Mouse (Mus musculus) forebrain, embryonic 10.5 days (tissue): Measurements from ENCODE around the gene Pim3. TPM values are rescaled to one million over a fixed set of nuclear protein-coding genes. Genes with fewer than 3 reads are reported as not detected.
"Not testable (repeated sequence)": the region's sequence is repeated elsewhere in the genome, so short reads cannot be mapped to it uniquely, and the experiment has no call there.

Source experiments
- DNase-seq: peaks from one replicate; pipeline ENCODE4 v3.0.0-alpha.2; 2017; ENCODE audit warnings: low spot score; ENCODE audit errors: extremely low spot score
- H3K27ac ChIP-seq: fragments of 300-500 bp; sonication (generic); 2 replicates; pipeline ENCODE4 v1.5.1; 2016; ENCODE audit warnings: mild to moderate bottlenecking
- H3K27me3 ChIP-seq: fragments of 300-500 bp; sonication (generic); 2 replicates; pipeline ENCODE4 v1.6.1; 2016; ENCODE audit warnings: mild to moderate bottlenecking; ENCODE audit not compliant: poor library complexity, severe bottlenecking
- H3K36me3 ChIP-seq: fragments of 300-500 bp; sonication (generic); replicated peaks from 2 replicates; pipeline ENCODE4 v1.6.1; 2016; ENCODE audit warnings: mild to moderate bottlenecking, moderate library complexity
- H3K4me1 ChIP-seq: fragments of 300-500 bp; sonication (generic); 2 replicates; pipeline ENCODE4 v1.6.1; 2016
- H3K4me3 ChIP-seq: fragments of 300-500 bp; sonication (generic); 2 replicates; pipeline ENCODE4 v1.5.1; 2016; ENCODE audit warnings: mild to moderate bottlenecking, moderate library complexity
- H3K9me3 ChIP-seq: fragments of 300-500 bp; sonication (generic); 2 replicates; pipeline ENCODE4 v1.6.1; 2016; ENCODE audit warnings: mild to moderate bottlenecking, moderate library complexity
- WGBS: fragments of 180-500 bp; shearing (Covaris S2); methylation state at CpG from one replicate; pipeline ENCODE4 v1.1.7; 2016; 5-methylcytosine and 5-hydroxymethylcytosine counted together
- polyA plus RNA-seq: library from polyadenylated mRNA; unstranded; fragments of >200 nt; fragmentation: Nextera tagmentation; extraction: Ambion mirVana; gene quantifications from 2 replicates; pipeline ENCODE4 v1.2.1, GENCODE M21; 2016

Gene Pim3
- polyA plus RNA-seq, result 40.3 and 43.6 TPM in 2 replicates

DNA sequence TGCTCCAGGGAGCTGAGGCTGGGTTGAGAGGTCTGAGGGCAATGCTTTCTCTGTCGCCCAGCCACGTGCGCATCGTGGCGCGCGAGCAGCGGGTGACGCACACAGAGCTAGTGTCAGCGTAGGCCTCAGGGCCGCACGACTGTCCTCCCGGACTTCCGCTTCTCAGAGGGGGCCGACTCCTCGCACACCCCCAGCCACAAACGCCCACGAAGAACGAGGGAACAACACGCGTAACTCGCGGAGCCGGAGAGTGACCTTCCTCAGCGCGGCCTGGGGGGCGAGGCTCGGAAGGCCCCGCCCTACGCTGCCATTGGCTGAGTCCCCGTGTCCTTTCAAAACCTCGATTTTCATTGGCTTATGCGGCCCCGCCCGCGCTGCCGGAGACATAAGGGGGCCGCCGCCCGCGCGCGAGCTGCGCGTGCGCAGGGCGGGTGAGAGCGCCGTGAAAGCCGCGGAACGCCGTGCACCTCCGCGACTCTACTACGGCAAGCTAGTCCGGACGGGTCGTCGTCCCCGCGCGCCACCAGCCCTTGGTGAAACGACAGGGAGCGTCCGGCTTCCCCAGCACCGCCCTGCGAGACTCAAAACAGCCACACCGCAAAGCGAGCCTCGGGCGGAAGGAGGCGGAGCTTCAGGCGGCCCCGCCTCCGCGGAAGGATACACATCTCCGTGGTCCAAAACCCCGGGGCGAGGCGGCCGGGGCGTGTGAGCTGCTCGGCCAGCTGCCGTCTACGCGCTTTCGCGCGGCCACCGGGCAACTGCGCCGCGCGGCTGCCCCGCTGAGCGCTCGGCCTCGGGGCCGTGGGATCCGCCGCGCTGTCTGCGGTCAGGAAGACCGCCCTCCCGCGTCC lies at the start of gene Pim3:
TSS of gene Pim3 (plus strand) at position 415 of the 851 bp plus-strand sequence.
- DNase-seq, result peak; percentile 92
- Histone ChIP-seq H3K36me3 (peaks cover 31% of the 10 kb centered on the region), H3K27me3 (peaks cover 8% of the 10 kb centered on the region), H3K9me3 (no peaks in the 10 kb centered on the region), H3K4me1 (peaks cover 58% of the 10 kb centered on the region), H3K4me3 (peak within 1 kb of the TSS; percentile 69), H3K27ac (peak within 1 kb of the TSS; percentile 96)
- WGBS, result under 1% methylated on average over 107 of the region's 107 CpGs

DNA sequence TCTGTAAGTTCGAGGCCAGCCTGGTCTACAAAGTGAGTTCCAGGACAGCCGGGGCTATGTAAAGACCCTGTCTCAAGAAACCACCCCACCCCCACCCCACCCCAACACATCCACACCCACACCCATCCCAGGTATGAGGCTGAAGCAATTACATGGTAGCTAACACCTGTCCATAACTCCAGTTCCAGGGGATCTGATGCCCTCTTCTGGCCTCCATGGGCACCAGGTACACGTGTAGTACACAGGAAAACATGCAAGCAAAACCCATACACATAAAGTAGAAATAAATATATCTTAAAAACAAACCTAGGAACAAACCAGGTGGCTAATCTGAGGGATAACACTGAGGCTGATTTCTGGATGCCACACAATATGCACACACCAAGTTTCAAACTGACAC lies 48.7 kb upstream of the Pim3 start:
- H3K4me3 ChIP-seq, result no peak overlapping the region
- peaks cover 77% of the 10 kb centered on the region for H3K36me3 ChIP-seq
- DNase-seq, result no peak
- no peaks in the 10 kb centered on the region for H3K27me3 ChIP-seq
- H3K27ac ChIP-seq, result no peak overlapping the region
- no peaks in the 10 kb centered on the region for H3K9me3 ChIP-seq
- 92% methylated on average over 3 of the region's 3 CpGs for WGBS
- H3K4me1 ChIP-seq, result peaks cover 3% of the 10 kb centered on the region

- H3K4me1 ChIP-seq, H3K27ac ChIP-seq, H3K27me3 ChIP-seq, DNase-seq, H3K9me3 ChIP-seq, H3K4me3 ChIP-seq: not testable (repeated sequence)
- H3K36me3 ChIP-seq, result peaks cover 71% of the 10 kb centered on the region
- WGBS, result 94% methylated on average over 2 of the region's 2 CpGs
Observed at GRCm38 (mm10) chr15:88813873-88814272, 48.1 kb upstream of the Pim3 start.

GRCm38 (mm10) chr15:88814411-88815047 lies 47.5 kb upstream of the Pim3 start:
- DNase-seq, result no peak
- WGBS, result 97% methylated on average over 11 of the region's 11 CpGs

DNA sequence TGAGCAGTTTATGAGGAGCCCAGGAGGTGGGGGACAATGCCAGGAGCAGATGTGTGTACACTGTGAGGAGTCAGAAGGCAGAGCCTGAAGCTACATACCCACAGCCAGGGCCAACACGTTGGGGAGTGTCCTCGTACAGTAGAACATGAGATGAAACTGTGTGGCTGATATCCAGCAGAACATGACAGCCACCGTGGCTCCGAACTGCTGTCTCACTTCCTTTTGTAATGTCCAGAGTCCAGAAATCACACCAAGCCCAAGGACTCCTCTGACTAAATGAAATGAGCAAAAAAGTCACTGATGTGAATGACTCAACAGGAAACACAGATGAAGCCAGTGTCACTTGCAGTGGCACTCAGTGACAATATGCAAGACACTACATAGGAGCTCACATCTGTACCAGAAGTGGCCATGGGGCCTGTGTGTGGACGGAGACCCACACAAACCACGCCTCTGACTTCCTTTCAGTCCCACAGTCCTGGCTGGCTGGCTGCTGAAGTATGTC lies 46.7 kb upstream of the Pim3 start:
- Histone ChIP-seq H3K4me1 (peaks cover 11% of the 10 kb centered on the region), H3K27me3 (no peaks in the 10 kb centered on the region), H3K4me3 (no peak overlapping the region), H3K9me3 (no peaks in the 10 kb centered on the region), H3K27ac (no peak overlapping the region), H3K36me3 (peaks cover 59% of the 10 kb centered on the region)
- no peak for DNase-seq
- WGBS, result 87% methylated on average over 6 of the region's 6 CpGs

More at GRCm38 (mm10) chr15:88814411-88815047, 47.5 kb upstream of the Pim3 start:
- H3K27me3 ChIP-seq, result no peaks in the 10 kb centered on the region
- H3K27ac ChIP-seq, result no peak overlapping the region
- H3K9me3 ChIP-seq, result no peaks in the 10 kb centered on the region
- peaks cover 65% of the 10 kb centered on the region for H3K36me3 ChIP-seq
- peaks cover 8% of the 10 kb centered on the region for H3K4me1 ChIP-seq
- no peak overlapping the region for H3K4me3 ChIP-seq

DNA sequence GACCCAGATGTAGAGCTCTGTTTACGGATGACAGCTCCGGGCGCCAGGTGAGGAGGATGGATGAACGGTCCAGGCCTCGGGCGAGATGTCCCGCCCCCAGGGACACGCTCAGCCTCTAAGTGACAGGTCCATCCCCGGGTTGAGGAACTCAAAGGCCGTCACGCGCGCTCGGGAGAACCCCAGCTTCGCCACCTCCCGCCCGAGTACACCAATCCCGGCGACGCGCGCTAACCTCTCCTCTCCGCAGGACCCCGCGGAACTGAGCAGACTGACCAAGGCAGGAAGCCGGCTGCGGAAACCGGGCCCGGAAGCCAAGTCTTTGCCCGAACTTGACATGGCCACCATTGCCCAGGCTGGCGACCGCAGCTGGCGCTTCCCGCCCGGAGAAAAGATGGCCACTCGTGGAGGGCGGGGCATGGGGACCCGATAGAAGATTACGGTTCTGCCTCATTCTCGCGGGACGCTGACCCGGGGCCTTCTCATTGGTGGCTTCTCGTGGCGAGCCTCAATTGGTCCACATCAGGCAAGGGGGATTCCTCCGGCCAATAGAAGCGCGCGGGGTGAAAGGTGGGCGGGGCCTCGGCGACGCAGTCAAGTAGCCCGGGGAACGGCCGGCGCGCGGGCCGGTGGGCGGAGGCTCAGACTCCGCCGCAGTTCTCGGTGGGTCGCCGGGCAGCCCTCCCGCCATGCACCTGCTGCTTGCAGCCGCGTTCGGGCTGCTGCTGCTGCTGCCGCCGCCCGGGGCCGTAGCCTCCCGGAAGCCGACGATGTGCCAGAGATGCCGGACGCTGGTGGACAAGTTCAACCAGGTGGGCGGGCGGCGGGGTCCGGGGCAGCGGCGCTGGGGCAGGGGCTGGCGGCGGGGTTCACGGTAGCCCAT lies 42.7 kb upstream of the Pim3 start, which contains the start of the genes Alg12 and Creld2:
TSS of gene Alg12 (minus strand) at position 293 of the 880 bp plus-strand sequence.
TSS of gene Creld2 (plus strand) at position 621 of the 880 bp plus-strand sequence.
- Histone ChIP-seq H3K9me3 (no peaks in the 10 kb centered on the region), H3K4me1 (peaks cover 23% of the 10 kb centered on the region), H3K4me3 (peak within 1 kb of the TSS; percentile 96), H3K36me3 (peaks cover 54% of the 10 kb centered on the region), H3K27ac (peak within 1 kb of the TSS; percentile 90), H3K27me3 (no peaks in the 10 kb centered on the region)
- peak; percentile 100 for DNase-seq
- WGBS, result under 1% methylated on average over 88 of the region's 88 CpGs

DNA sequence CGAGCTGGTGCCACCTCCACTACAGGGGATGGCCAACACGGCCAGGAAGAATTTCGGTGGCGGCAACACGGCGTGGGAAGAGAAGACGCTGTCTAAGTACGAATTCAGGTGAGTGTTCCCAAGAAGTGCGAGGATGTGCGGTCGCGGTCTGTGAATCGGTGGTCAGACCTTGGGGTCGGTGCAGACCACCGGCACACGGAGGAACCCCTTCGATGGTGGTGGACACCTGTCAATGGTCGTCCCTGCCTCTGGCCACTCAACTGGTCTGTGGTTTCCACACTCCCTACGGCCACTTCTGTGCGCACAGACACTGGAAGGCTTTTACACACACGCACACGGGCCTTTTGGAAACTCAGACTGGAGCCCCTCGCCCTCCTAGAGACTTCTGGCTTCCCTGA lies 42.1 kb upstream of the Pim3 start:
- Histone ChIP-seq H3K4me3 (peak overlapping the region; percentile 96), H3K27me3 (no peaks in the 10 kb centered on the region), H3K4me1 (peaks cover 23% of the 10 kb centered on the region), H3K36me3 (peaks cover 54% of the 10 kb centered on the region), H3K9me3 (no peaks in the 10 kb centered on the region), H3K27ac (peak overlapping the region; percentile 90)
- DNase-seq, result no peak
- WGBS, result 1% methylated on average over 23 of the region's 23 CpGs

GRCm38 (mm10) chr15:88821403-88821802 lies 40.6 kb upstream of the Pim3 start:
- Histone ChIP-seq H3K27ac (no peak overlapping the region), H3K4me1 (peaks cover 23% of the 10 kb centered on the region), H3K36me3 (peaks cover 56% of the 10 kb centered on the region), H3K27me3 (no peaks in the 10 kb centered on the region), H3K9me3 (no peaks in the 10 kb centered on the region), H3K4me3 (peak overlapping the region; percentile 96; the same call in 1 of the 2 replicates)
- WGBS, result 89% methylated on average over 7 of the region's 7 CpGs
- no peak for DNase-seq

- Histone ChIP-seq H3K9me3 (no peaks in the 10 kb centered on the region), H3K4me1 (peaks cover 23% of the 10 kb centered on the region), H3K36me3 (peaks cover 64% of the 10 kb centered on the region), H3K27me3 (no peaks in the 10 kb centered on the region), H3K4me3 (no peak overlapping the region), H3K27ac (no peak overlapping the region)
- 95% methylated on average over 7 of the region's 7 CpGs for WGBS
- no peak for DNase-seq
Observed at GRCm38 (mm10) chr15:88822513-88822912, 39.5 kb upstream of the Pim3 start.

DNA sequence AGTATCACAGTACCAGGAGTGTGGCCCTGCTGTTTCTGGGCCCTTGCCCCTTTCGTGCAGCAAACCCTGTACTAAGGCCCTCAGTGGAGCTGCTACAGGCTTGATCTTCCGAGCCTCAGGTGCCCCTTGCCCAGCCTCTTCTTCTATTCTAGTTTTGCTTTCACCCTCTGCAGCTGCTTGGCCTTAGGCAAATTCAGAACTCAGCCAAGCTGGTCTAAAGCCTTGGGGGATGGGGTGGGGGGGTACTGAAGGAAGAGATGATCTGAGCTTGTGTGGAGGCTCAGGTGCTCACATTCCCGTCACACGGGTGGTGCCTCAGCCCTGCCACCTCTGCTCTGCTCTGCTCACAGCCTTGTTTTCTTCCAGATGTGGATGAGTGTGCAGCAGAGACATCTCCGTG lies 38.6 kb upstream of the Pim3 start:
- WGBS, result 92% methylated on average over 5 of the region's 5 CpGs
- H3K9me3 ChIP-seq, result no peaks in the 10 kb centered on the region
- H3K36me3 ChIP-seq, result peaks cover 68% of the 10 kb centered on the region
- H3K4me1 ChIP-seq, result peaks cover 25% of the 10 kb centered on the region
- H3K4me3 ChIP-seq, result no peak overlapping the region
- DNase-seq, result no peak
- H3K27me3 ChIP-seq, result no peaks in the 10 kb centered on the region
- H3K27ac ChIP-seq, result no peak overlapping the region

GRCm38 (mm10) chr15:88827466-88827865 lies 34.5 kb upstream of the Pim3 start:
- Histone ChIP-seq H3K4me1 (peaks cover 13% of the 10 kb centered on the region), H3K27me3 (no peaks in the 10 kb centered on the region), H3K27ac (no peak overlapping the region), H3K9me3 (no peaks in the 10 kb centered on the region), H3K4me3 (no peak overlapping the region), H3K36me3 (peaks cover 54% of the 10 kb centered on the region)
- no peak for DNase-seq
- 90% methylated on average over 6 of the region's 6 CpGs for WGBS
